Mouse (Mus musculus): Measurements from ENCODE around the gene Mvp.

- TF ChIP-seq CTCF (conservative IDR thresholded peaks at IDR 0.05; ENCODE audit: insufficient read depth, insufficient read length, low read depth, low read length) (no peak), POLR2A (IDR thresholded peaks at IDR 0.05; ENCODE audit: low read depth, low read length) (no peak)
These were observed 53.3 kb downstream of the Mvp start for GRCm38 (mm10) chr7:126961095-126961494.
